ENCODE assay signal across 9 mouse cellular contexts in the genomic region with DNA sequence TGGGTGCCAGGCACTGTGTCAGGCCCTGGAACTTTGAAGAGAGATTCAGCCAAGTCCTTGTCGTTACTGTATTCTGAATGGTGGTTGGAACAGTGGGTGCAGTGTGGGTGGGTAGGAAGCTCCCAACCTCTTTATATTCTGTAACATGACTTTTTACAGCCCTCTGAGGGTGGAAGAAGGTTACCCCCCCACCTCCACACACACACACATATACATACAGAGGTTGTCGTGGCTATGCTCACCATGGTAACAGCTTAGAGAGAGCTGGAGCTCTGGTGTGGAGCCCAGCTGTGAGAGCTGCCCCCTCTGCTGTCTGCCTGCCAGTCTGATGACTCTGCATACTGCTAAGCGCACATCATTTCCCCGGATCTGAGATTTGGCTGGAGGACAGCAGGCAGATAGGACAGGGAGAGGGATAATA. TPM values are rescaled to one million over a fixed set of nuclear protein-coding genes. Genes with fewer than 3 reads are reported as not detected.
A peak's percentile ranks its signal among the peaks of the same experiment; 100 is the strongest.
DNase-seq lines count a peak whose midpoint lies in the region; ATAC-seq and TF ChIP-seq lines count a peak whose summit lies in the region.
"Had no signal": no experiment of that assay in that cellular context is flagged by ENCODE, and none has a peak within 500 bp of the region (broad histone marks: within the 10 kb centered on the region; RNA-seq: fewer than 3 reads in every experiment).

No protein-coding gene starts in this region.

- H3K27ac ChIP-seq in forebrain, embryonic 11.5 days (ENCODE audit: low read depth, low read length), result no peak overlapping the region
- no peak overlapping the region for H3K27ac ChIP-seq in liver, embryonic 11.5 days (ENCODE audit: low read depth, low read length)
- H3K27ac ChIP-seq in gastrocnemius, adult 2 months, result no peak overlapping the region
- H3K27ac ChIP-seq: liver, embryonic 14.5 days had no signal

- intact Hi-C loops in gastrocnemius, adult 2 months (cut with DNase I), result no loop called here

- H3K4me3 ChIP-seq in forebrain, embryonic 11.5 days (ENCODE audit: low read depth, low read length), result no peak overlapping the region
- H3K4me3 ChIP-seq in liver, embryonic 11.5 days (ENCODE audit: low read depth, low read length), result no peak overlapping the region
- H3K4me3 ChIP-seq in gastrocnemius, adult 2 months, result no peak overlapping the region

- H3K4me1 ChIP-seq in forebrain, embryonic 11.5 days (replicated peaks; ENCODE audit: control insufficient read depth, insufficient read depth, low read length), result peaks cover 2% of the 10 kb centered on the region; the same call in 1 of the 2 replicates
- H3K4me1 ChIP-seq in liver, embryonic 11.5 days (replicated peaks; ENCODE audit: control insufficient read depth, insufficient read depth, low read length), result no peaks in the 10 kb centered on the region

- H3K9ac ChIP-seq in forebrain, embryonic 11.5 days (ENCODE audit: low read length), result no peak overlapping the region
- H3K9ac ChIP-seq in liver, embryonic 11.5 days (ENCODE audit: low read depth, low read length), result no peak overlapping the region
- H3K9ac ChIP-seq: liver, embryonic 14.5 days had no signal

- H3K27me3 ChIP-seq in forebrain, embryonic 11.5 days (ENCODE audit: control insufficient read depth, insufficient read depth, low read length), result no peaks in the 10 kb centered on the region
- H3K27me3 ChIP-seq in liver, embryonic 11.5 days (replicated peaks; ENCODE audit: control insufficient read depth, insufficient read depth, low read length), result no peaks in the 10 kb centered on the region

- WGBS in forebrain, embryonic 11.5 days, result 22% methylated on average over 4 of the region's 4 CpGs
- WGBS in liver, embryonic 11.5 days, result 47% methylated on average over 4 of the region's 4 CpGs

- no peaks in the 10 kb centered on the region for H3K9me3 ChIP-seq in forebrain, embryonic 11.5 days (ENCODE audit: control insufficient read depth, low read length)
- no peaks in the 10 kb centered on the region for H3K9me3 ChIP-seq in liver, embryonic 11.5 days (ENCODE audit: control insufficient read depth, low read length)

- peak; percentile 62 for DNase-seq in forebrain, embryonic 11.5 days (ENCODE audit: low spot score)
- peak; percentile 66 to 76 for DNase-seq in frontal cortex, postnatal 36 days (ENCODE audit: low spot score in 2 of 2)
- DNase-seq in left cerebral cortex, adult 8-10 months (ENCODE audit: low spot score in 2 of 2), result peak; percentile 42 to 83
- peak; percentile 39 for DNase-seq in retina, embryonic 14.5 days (ENCODE audit: low spot score)
- DNase-seq in liver, embryonic 11.5 days (ENCODE audit: low spot score), result no peak
- DNase-seq in heart, postnatal 4 days, result no peak
- DNase-seq in gastrocnemius, adult 2 months, result no peak
- no peak for DNase-seq in cerebellum, adult 11-12 months

- ATAC-seq in forebrain, embryonic 11.5 days (replicated peaks; ENCODE audit: low FRiP score), result peak; percentile 88
- no peak for ATAC-seq in liver, embryonic 11.5 days (replicated peaks; ENCODE audit: low FRiP score)

- H3K36me3 ChIP-seq in forebrain, embryonic 11.5 days (ENCODE audit: control insufficient read depth, insufficient read depth, low read length), result no peaks in the 10 kb centered on the region
- no peaks in the 10 kb centered on the region for H3K36me3 ChIP-seq in liver, embryonic 11.5 days (ENCODE audit: control insufficient read depth, insufficient read depth, low read length)

- no peak for TF ChIP-seq CTCF in gastrocnemius, adult 2 months (IDR thresholded peaks at IDR 0.05)

- H3K4me2 ChIP-seq in forebrain, embryonic 11.5 days (ENCODE audit: low read depth, low read length, severe bottlenecking), result no peak overlapping the region
- H3K4me2 ChIP-seq in liver, embryonic 11.5 days, result no peak overlapping the region

RNA-seq across cellular contexts. Expression of a gene that starts 18.6 kb away (rescaled TPM):
- 4.0 TPM in 2 replicates for polyA plus RNA-seq in forebrain, embryonic 11.5 days (2014; fragmentation: Nextera tagmentation; extraction: Ambion mirVana)
- 10 to 100 TPM; 24.7 to 31.9 (median 29.3) TPM for total RNA-seq in left cerebral cortex, adult 8-10 months (2022)
- 3.2 and 3.3 TPM in 2 replicates for polyA plus RNA-seq in liver, embryonic 11.5 days (2014; fragmentation: Nextera tagmentation; extraction: Ambion mirVana)
- total RNA-seq in heart, postnatal 4 days (2021), result under 1 TPM; 0.29 to 0.33 TPM
- under 1 TPM; 0.25 to 0.31 TPM for total RNA-seq in gastrocnemius, adult 2 months (2021)

RNA-seq across cellular contexts. Expression of a gene that starts 56.4 kb away (rescaled TPM):
- polyA plus RNA-seq in forebrain, embryonic 11.5 days (2014; fragmentation: Nextera tagmentation; extraction: Ambion mirVana), result not detected in 2 replicates
- not detected for total RNA-seq in left cerebral cortex, adult 8-10 months (2022)
- polyA plus RNA-seq in liver, embryonic 11.5 days (2014; fragmentation: Nextera tagmentation; extraction: Ambion mirVana), result not detected in 2 replicates
- not detected for total RNA-seq in heart, postnatal 4 days (2021)
- not detected for total RNA-seq in gastrocnemius, adult 2 months (2021)
- polyA plus RNA-seq: liver, embryonic 14.5 days had no signal

Comparison
In these comparisons a context has a peak if more than half of its experiments do, and no peak if none do; other contexts are left out.
1. DNase-seq: peak in forebrain, embryonic 11.5 days (single experiment), frontal cortex, postnatal 36 days (2 of 2), left cerebral cortex, adult 8-10 months (2 of 2) and retina, embryonic 14.5 days (single experiment); none in liver, embryonic 11.5 days (single experiment), heart, postnatal 4 days (single experiment), gastrocnemius, adult 2 months (single experiment) and cerebellum, adult 11-12 months (single experiment).
2. RNA of a gene that starts 18.6 kb away (total RNA-seq): 24.7 to 31.9 TPM in left cerebral cortex, adult 8-10 months; 0.29 to 0.33 TPM in heart, postnatal 4 days and 0.25 to 0.31 TPM in gastrocnemius, adult 2 months; every median in the first group is over 10 times any median in the second.